Mouse (Mus musculus) heart, adult 2 months (tissue): ENCODE data around the gene Rpl12. TPM values are rescaled to one million over a fixed set of nuclear protein-coding genes. Genes with fewer than 3 reads are reported as not detected.
A peak's percentile ranks its signal among the peaks of the same experiment; 100 is the strongest.

Source experiments
- DNase-seq, 2 experiments: peaks; one replicate each; pipeline ENCODE4 v3.0.0; 2021
- H3K27ac ChIP-seq: fragments of 200-600 bp; 2 replicates; pipeline ENCODE4 v1.8.1; 2022
- H3K27me3 ChIP-seq: fragments of 200-500 bp; 2 replicates; pipeline ENCODE4 v1.6.1; 2012; ENCODE audit warnings: mild to moderate bottlenecking, low read length, inconsistent platforms, mixed read lengths; ENCODE audit not compliant: control insufficient read depth, insufficient read depth
- H3K36me3 ChIP-seq: fragments of 200-500 bp; 2 replicates; pipeline ENCODE4 v1.6.1; 2012; ENCODE audit warnings: low read length, inconsistent platforms; ENCODE audit not compliant: control insufficient read depth, insufficient read depth
- H3K4me1 ChIP-seq: fragments of 200-500 bp; 2 replicates; pipeline ENCODE4 v1.6.1; 2011; ENCODE audit warnings: low read length; ENCODE audit not compliant: control insufficient read depth, insufficient read depth
- H3K4me3 ChIP-seq: fragments of 200-600 bp; 2 replicates; pipeline ENCODE4 v1.8.1; 2022
- H3K79me2 ChIP-seq: fragments of 200-500 bp; replicated peaks from 2 replicates; pipeline ENCODE4 v1.6.1; 2012; ENCODE audit warnings: mild to moderate bottlenecking, inconsistent platforms, low read length, moderate library complexity, mixed read lengths; ENCODE audit not compliant: control insufficient read depth, insufficient read depth
- H3K9ac ChIP-seq: fragments of 200-500 bp; 2 replicates; pipeline ENCODE4 v1.6.1; 2012; ENCODE audit warnings: low read depth, mild to moderate bottlenecking, control low read depth, inconsistent platforms, low read length, mixed read lengths
- CTCF ChIP-seq: fragments of 200-600 bp; IDR thresholded peaks from 2 replicates; pipeline ENCODE4 v1.8.1; 2022; ENCODE audit warnings: antibody characterized with exemption, mild to moderate bottlenecking, moderate library complexity
- EP300 ChIP-seq: fragments of 200-500 bp; IDR thresholded peaks from 2 replicates; pipeline ENCODE4 v1.6.1; 2011; ENCODE audit warnings: low read depth, low read length, control low read depth; ENCODE audit not compliant: insufficient read depth
- POLR2A ChIP-seq: fragments of 200-500 bp; IDR thresholded peaks from 2 replicates; pipeline ENCODE4 v1.6.1; 2011; ENCODE audit warnings: mild to moderate bottlenecking, low read depth, low read length, control low read depth; ENCODE audit not compliant: insufficient read depth
- WGBS: fragments of 180-500 bp; shearing (Covaris S2); methylation state at CpG from one replicate; pipeline ENCODE4 v1.1.7; 2018; 5-methylcytosine and 5-hydroxymethylcytosine counted together
- intact Hi-C: fragments of 180-260 bp; cut with DNase I; formaldehyde crosslinking; loops from one replicate; pipeline ENCODE4 v1.15.1; 2025
- polyA plus RNA-seq: library from polyadenylated mRNA; depleted of rRNA; stranded (reverse); fragments of >200 nt; gene quantifications from 2 replicates; pipeline ENCODE4 v1.2.3, GENCODE M21; 2012
- total RNA-seq, 2 experiments: library from RNA; stranded (reverse); gene quantifications; 2 replicates each; pipeline ENCODE4 v1.2.3; 2021

Gene Rpl12
- total and polyA plus RNA-seq, 3 experiments = 60.6 to 150 (median 64.0) TPM

GRCm38 (mm10) chr2:32964659-32965457 is 3.5 kb downstream of the Rpl12 start:
- Histone ChIP-seq H3K9ac (no peak overlapping the region), H3K27me3 (no peaks in the 10 kb centered on the region), H3K4me3 (no peak overlapping the region), H3K36me3 (no peaks in the 10 kb centered on the region), H3K4me1 (peaks cover 20% of the 10 kb centered on the region), H3K79me2 (no peaks in the 10 kb centered on the region), H3K27ac (no peak overlapping the region)
- TF ChIP-seq POLR2A = no peak
- TF ChIP-seq CTCF = no peak
- no peak for TF ChIP-seq EP300
- no peak for DNase-seq
- 55% methylated on average over 10 of the region's 10 CpGs for WGBS
- intact Hi-C loops = no loop called here

GRCm38 (mm10) chr2:32965511-32966183 is 4.3 kb downstream of the Rpl12 start:
- WGBS = 29% methylated on average over 7 of the region's 7 CpGs
- Histone ChIP-seq H3K36me3 (no peaks in the 10 kb centered on the region), H3K4me1 (peaks cover 21% of the 10 kb centered on the region), H3K9ac (no peak overlapping the region), H3K79me2 (no peaks in the 10 kb centered on the region), H3K4me3 (no peak overlapping the region), H3K27me3 (no peaks in the 10 kb centered on the region), H3K27ac (no peak overlapping the region; the same call in 1 of the 2 replicates)
- intact Hi-C loops = no loop called here
- DNase-seq = no peak
- 0 out of 2 replicates have a peak, but pooled peaks have one; percentile 4 for TF ChIP-seq POLR2A
- no peak for TF ChIP-seq CTCF

- H3K79me2 ChIP-seq = no peaks in the 10 kb centered on the region
- no peaks in the 10 kb centered on the region for H3K36me3 ChIP-seq
- H3K27ac ChIP-seq = peak overlapping the region; percentile 100
- H3K27me3 ChIP-seq = no peaks in the 10 kb centered on the region
- H3K9ac ChIP-seq = peak overlapping the region; percentile 91
- 6% methylated on average over 13 of the region's 13 CpGs for WGBS
- H3K4me1 ChIP-seq = peaks cover 19% of the 10 kb centered on the region
- TF ChIP-seq CTCF = no peak
- no peak for TF ChIP-seq POLR2A
- TF ChIP-seq EP300 = no peak
- H3K4me3 ChIP-seq = peak overlapping the region; percentile 70
- intact Hi-C loops = no loop called here
- no peak for DNase-seq
Measured at GRCm38 (mm10) chr2:32966184-32966688, 4.9 kb downstream of the Rpl12 start.

- under 1% methylated on average over 55 of the region's 55 CpGs for WGBS
- H3K36me3 ChIP-seq = no peaks in the 10 kb centered on the region
- H3K4me3 ChIP-seq = peak overlapping the region; percentile 70
- peak overlapping the region; percentile 100 for H3K27ac ChIP-seq
- peak overlapping the region; percentile 91 for H3K9ac ChIP-seq
- intact Hi-C loops = no loop called here
- no peaks in the 10 kb centered on the region for H3K27me3 ChIP-seq
- peak; percentile 91 to 93 for DNase-seq
- no peaks in the 10 kb centered on the region for H3K79me2 ChIP-seq
- TF ChIP-seq POLR2A (peak; percentile 98), EP300 (peak; percentile 57; the same call in 1 of the 2 replicates), CTCF (peak; percentile 72)
- peaks cover 19% of the 10 kb centered on the region for H3K4me1 ChIP-seq
Measured at GRCm38 (mm10) chr2:32966689-32967631, 5.6 kb downstream of the Rpl12 start.

GRCm38 (mm10) chr2:32968024-32968614 is 6.8 kb downstream of the Rpl12 start:
- no peak for DNase-seq
- Histone ChIP-seq H3K79me2 (no peaks in the 10 kb centered on the region), H3K9ac (peak overlapping the region; percentile 91), H3K27ac (peak overlapping the region; percentile 100), H3K4me1 (peaks cover 17% of the 10 kb centered on the region), H3K27me3 (no peaks in the 10 kb centered on the region), H3K36me3 (no peaks in the 10 kb centered on the region), H3K4me3 (peak overlapping the region; percentile 70; the same call in 1 of the 2 replicates)
- no peak for TF ChIP-seq CTCF
- 62% methylated on average over 9 of the region's 9 CpGs for WGBS
- intact Hi-C loops = loop anchor here (2.0 kb wide), 1 partner anchor 15 kb away; the partner anchor contains the start of gene Slc2a8
